Mouse (Mus musculus) embryo, embryonic 10.5 days (tissue): ENCODE measurements at regions not wholly inside any gene's neighbourhood (a gene's known extent, or its start where the extent isn't known, plus 50 kb on each side); places are given as distances from the start of the nearest gene placed in this dataset.

ENCODE experiments used
- DNase-seq: peaks from one replicate; pipeline ENCODE4 v3.0.0-alpha.2; 2015; ENCODE audit warnings: low spot score

- peak; percentile 21 for DNase-seq
Measured at GRCm38 (mm10) chr3:49096118-49096517, 661.0 kb downstream of the Pcdh18 start.

DNA sequence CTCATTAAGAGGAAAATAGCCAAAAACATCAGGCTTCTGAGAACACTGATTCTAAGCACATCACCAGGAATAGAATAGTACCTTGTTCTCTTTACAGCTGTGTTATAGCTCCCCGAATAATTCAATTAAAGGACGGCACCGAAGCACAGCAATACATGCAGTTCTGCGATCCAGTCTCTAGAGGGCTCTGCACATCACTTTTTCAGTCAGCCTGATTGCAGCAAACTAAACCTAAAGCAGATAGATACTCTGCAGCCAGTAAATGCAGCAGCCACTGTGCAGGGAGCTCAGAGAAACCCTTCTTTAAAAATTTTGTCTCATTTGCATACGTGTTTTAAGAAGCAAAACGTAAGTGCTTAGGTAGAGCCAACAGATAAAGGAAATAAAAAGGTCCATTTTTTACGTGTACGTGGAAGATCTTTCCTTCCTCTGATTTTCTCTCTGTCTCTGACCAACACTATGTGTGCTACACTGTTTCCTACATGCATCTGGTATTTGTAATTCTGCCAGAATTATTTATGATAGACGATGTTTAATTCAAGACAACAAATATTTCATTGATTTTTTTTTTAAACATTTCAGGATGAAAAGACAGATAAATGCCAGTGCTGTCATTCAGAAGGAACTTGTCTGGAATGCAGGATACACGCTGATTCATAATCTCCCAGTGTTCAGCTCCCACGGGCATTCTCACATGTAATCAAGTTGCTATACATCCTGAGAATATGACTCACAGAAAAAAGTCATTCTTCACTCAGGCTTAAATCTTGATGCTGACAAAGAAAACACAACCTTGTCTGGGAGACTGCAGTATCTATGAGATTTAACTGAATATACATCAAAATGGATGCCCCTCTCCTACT, 663.1 kb downstream of the Pcdh18 start:
- DNase-seq, result peak; percentile 84

DNA sequence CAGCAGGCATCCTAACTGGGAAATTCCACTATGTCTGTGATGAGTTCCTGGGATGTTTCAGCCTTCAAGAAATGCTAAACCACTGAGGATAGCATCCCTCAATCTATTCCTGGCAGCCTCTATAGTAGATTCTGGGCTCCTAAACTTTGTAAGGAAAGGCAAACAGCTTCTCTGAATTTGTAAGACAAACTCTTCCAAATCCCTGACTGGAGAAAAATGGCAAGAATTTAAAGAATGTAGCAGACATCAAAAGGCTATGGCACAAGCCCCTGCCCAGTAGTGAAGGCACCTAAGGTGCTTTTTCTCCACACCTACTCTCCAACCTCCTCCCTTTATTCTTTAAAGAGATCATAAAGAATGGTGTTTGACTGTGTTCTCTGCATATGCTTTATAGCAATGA, 688.3 kb downstream of the Pcdh18 start:
- DNase-seq, result no peak

- no peak for DNase-seq
Measured at GRCm38 (mm10) chr3:49062081-49062480, 695.0 kb downstream of the Pcdh18 start.

- peak; percentile 29 for DNase-seq
Measured at GRCm38 (mm10) chr3:49032981-49033380, 724.1 kb downstream of the Pcdh18 start.

DNA sequence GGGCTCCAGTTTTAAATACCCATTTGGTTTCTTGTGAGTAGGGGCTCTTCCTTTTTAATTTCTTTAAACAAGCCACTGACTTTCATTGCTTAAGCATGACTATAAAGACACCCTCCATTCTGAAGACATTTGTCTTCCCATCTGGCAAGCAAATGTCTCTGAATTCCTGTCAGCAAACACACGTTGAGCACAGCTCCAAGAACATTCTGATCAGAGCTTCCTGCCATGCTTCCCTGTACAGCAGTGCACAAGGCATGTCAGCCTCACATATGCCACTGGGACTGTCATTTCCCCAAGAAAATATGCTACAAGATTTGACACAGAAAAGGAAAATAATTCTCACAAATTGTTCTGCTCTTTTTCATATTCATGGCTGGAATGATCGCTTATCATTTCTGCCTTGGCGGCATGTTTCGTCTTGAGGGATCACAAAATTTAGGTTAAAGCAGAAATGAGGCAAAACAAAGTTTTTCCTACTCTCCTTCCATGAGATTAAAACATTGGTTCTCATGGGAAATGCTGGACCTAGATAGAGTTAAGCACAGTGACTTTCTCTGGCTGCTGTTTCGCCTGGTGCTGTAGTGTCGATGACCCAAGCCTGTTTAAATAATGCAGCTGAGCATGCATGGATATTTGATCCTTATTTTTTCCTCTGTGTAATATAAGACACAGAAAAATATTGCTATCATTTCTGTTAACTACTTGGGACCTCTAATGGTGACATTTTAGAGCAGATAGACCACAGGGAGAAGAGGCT, 747.7 kb downstream of the Pcdh18 start:
- DNase-seq, result no peak
